Mouse (Mus musculus) cerebellum, postnatal 4 days (tissue): ENCODE measurements at regions not wholly inside any gene's neighbourhood (a gene's known extent, or its start where the extent isn't known, plus 50 kb on each side); places are given as distances from the start of the nearest gene placed in this dataset.

ENCODE experiments used
- DNase-seq, 2 experiments: peaks; one replicate each; pipeline ENCODE4 v3.0.0; 2022; ENCODE audit warnings: low spot score in 2 of 2, mixed read lengths in 1 of 2

- no peak for DNase-seq
Observed at GRCm38 (mm10) chr9:27694805-27695593, 95.6 kb upstream of the Opcml start.

GRCm38 (mm10) chr9:27701559-27701958 lies 89.0 kb upstream of the Opcml start:
- no peak for DNase-seq

GRCm38 (mm10) chr9:27702140-27702539 lies 88.4 kb upstream of the Opcml start:
- DNase-seq = no peak

GRCm38 (mm10) chr9:27704001-27704400 lies 86.6 kb upstream of the Opcml start:
- no peak for DNase-seq

- DNase-seq = no peak
Observed at GRCm38 (mm10) chr9:27723840-27724408, 66.7 kb upstream of the Opcml start.

- no peak for DNase-seq
Observed at GRCm38 (mm10) chr9:27724576-27724975, 66.0 kb upstream of the Opcml start.

- peak in 1 of 2 experiments; percentile 73 for DNase-seq
Observed at GRCm38 (mm10) chr9:27728652-27729557, 61.7 kb upstream of the Opcml start.

GRCm38 (mm10) chr9:27729558-27729889 lies 61.1 kb upstream of the Opcml start:
- DNase-seq = no peak

GRCm38 (mm10) chr9:27739287-27739686 lies 51.3 kb upstream of the Opcml start:
- peak; percentile 32 to 36 for DNase-seq
